Mouse (Mus musculus) stomach, embryonic 15.5 days (tissue): ENCODE data around the gene Nrip3. TPM values are rescaled to one million over a fixed set of nuclear protein-coding genes. Genes with fewer than 3 reads are reported as not detected.

ENCODE experiments used
- ATAC-seq: fragments of 200-750 bp; cut with Nextera tagmentation; 2 replicates; pipeline ENCODE4 v1.8.0; 2017; ENCODE audit warnings: low read depth, moderate number of reproducible peaks, moderate TSS enrichment; ENCODE audit not compliant: insufficient read depth, low FRiP score
- H3K27ac ChIP-seq: fragments of 300-500 bp; sonication (generic); 2 replicates; pipeline ENCODE4 v1.5.1; 2015; ENCODE audit warnings: mild to moderate bottlenecking, inconsistent platforms
- H3K27me3 ChIP-seq: fragments of 300-500 bp; sonication (generic); replicated peaks from 2 replicates; pipeline ENCODE4 v1.6.1; 2015; ENCODE audit warnings: inconsistent platforms
- H3K36me3 ChIP-seq: fragments of 300-500 bp; sonication (generic); 2 replicates; pipeline ENCODE4 v1.6.1; 2015; ENCODE audit warnings: inconsistent platforms
- H3K4me1 ChIP-seq: fragments of 300-500 bp; sonication (generic); 2 replicates; pipeline ENCODE4 v1.6.1; 2015; ENCODE audit warnings: inconsistent platforms
- H3K4me2 ChIP-seq: fragments of 300-500 bp; sonication (generic); 2 replicates; pipeline ENCODE4 v1.6.1; 2015; ENCODE audit warnings: mild to moderate bottlenecking, inconsistent platforms
- H3K4me3 ChIP-seq: fragments of 300-500 bp; sonication (generic); replicated peaks from 2 replicates; pipeline ENCODE4 v1.5.1; 2015; ENCODE audit warnings: inconsistent platforms
- H3K9ac ChIP-seq: fragments of 300-500 bp; sonication (generic); 2 replicates; pipeline ENCODE4 v1.6.1; 2015; ENCODE audit warnings: inconsistent platforms
- H3K9me3 ChIP-seq: fragments of 300-500 bp; sonication (generic); 2 replicates; pipeline ENCODE4 v1.6.1; 2016; ENCODE audit warnings: inconsistent platforms
- WGBS: fragments of 180-500 bp; shearing (Covaris S2); methylation state at CpG from one replicate; pipeline ENCODE4 v1.1.7; 2015; 5-methylcytosine and 5-hydroxymethylcytosine counted together
- polyA plus RNA-seq: library from polyadenylated mRNA; unstranded; fragments of >200 nt; fragmentation: Nextera tagmentation; extraction: Ambion mirVana; gene quantifications from 2 replicates; pipeline ENCODE4 v1.2.1, GENCODE M21; 2015

The Nrip3 gene
- polyA plus RNA-seq, 1 experiment from 2014 or later, result 0.95 TPM

GRCm38 (mm10) chr7:109764009-109764408 lies 17.8 kb downstream of the Nrip3 start:
- no peaks in the 10 kb centered on the region for H3K36me3 ChIP-seq
- H3K4me2 ChIP-seq, result no peak overlapping the region
- WGBS, result 73% methylated on average over 2 of the region's 2 CpGs
- ATAC-seq, result no peak
- no peak overlapping the region for H3K9ac ChIP-seq
- H3K9me3 ChIP-seq, result no peaks in the 10 kb centered on the region
- H3K27ac ChIP-seq, result no peak overlapping the region
- H3K4me3 ChIP-seq, result no peak overlapping the region
- H3K27me3 ChIP-seq, result no peaks in the 10 kb centered on the region
- no peaks in the 10 kb centered on the region for H3K4me1 ChIP-seq

GRCm38 (mm10) chr7:109756291-109756690 lies 25.5 kb downstream of the Nrip3 start:
- Histone ChIP-seq H3K9me3 (no peaks in the 10 kb centered on the region), H3K4me3 (no peak overlapping the region), H3K4me2 (no peak overlapping the region), H3K27me3 (no peaks in the 10 kb centered on the region), H3K4me1 (peaks cover 5% of the 10 kb centered on the region), H3K36me3 (no peaks in the 10 kb centered on the region), H3K27ac (no peak overlapping the region), H3K9ac (no peak overlapping the region)
- ATAC-seq, result no peak
- 88% methylated on average over 3 of the region's 3 CpGs for WGBS

DNA sequence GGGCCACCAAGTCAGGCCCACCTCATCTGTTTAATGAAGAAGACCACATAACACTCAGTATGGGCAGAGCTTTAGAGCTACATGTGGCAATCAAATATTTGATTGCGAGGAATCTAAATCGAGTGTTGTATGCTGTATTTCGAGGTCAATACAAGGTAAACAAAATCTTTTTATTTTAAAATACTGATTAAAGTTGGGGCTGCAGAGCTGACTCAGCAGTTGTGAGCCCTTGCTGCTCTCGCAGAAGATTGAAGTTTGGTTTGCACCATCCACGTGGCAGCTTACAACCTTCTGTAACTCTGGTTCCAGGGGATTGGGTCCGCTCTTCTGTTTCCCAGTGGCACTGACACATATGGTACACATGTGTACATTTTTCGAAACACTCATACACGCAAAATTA lies 27.8 kb downstream of the Nrip3 start:
- peaks cover 5% of the 10 kb centered on the region for H3K36me3 ChIP-seq
- WGBS, result 87% methylated on average over 8 of the region's 8 CpGs
- H3K27ac ChIP-seq, result no peak overlapping the region
- H3K4me3 ChIP-seq, result no peak overlapping the region
- peaks cover 5% of the 10 kb centered on the region for H3K4me1 ChIP-seq
- H3K4me2 ChIP-seq, result no peak overlapping the region
- no peaks in the 10 kb centered on the region for H3K9me3 ChIP-seq
- no peak for ATAC-seq
- no peak overlapping the region for H3K9ac ChIP-seq
- H3K27me3 ChIP-seq, result no peaks in the 10 kb centered on the region

DNA sequence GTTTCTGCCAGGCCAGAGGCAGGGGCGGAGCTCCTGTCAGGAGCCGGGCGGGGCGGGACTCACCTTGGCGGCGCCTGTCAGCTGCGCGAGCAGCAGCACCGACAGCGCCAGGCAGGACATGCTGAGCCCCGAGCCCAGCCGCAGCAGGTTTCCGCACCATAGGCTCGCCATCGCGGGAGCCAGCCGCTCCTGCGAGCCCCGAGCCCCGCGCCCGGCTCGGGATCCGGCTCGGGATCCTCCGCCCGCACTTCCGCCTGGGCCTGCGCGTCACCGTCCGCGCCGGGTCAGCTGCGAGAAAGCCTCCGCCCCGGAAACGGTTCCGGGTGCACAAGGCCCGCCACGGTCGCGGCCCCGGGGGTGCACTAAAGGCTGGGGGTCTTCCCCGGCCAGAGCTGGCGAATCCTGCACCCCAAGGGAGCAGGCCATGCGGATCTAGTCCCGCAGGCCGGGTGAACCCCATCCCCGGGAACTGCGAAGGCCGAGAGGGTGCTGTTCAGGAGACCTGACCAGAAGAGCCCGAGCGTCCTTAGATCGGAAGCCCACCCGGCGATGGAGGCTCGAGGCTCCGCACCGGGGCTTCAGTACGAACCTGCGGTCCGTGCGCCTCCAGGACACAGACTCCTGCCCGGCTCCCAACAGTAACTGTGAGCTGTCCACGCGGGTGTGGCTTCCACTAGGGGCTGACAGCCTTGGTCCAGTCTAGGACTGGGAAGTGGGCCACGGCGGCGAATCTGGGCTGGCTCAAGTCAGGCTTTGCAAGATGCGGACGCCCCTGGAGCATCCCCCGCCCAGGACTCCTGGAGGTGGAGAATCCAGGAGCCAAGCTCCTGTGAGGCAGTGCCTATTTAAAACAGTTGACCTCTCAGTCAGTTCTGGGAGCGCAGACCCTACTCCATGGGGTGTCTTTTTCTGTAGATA lies 29.6 kb downstream of the Nrip3 start, which contains the start of gene Tmem9b:
Gene Tmem9b (minus strand): TSS at position 868 of the 918 bp plus-strand sequence.
- H3K36me3 ChIP-seq, result peaks cover 7% of the 10 kb centered on the region
- peak; percentile 86 for ATAC-seq
- H3K4me1 ChIP-seq, result peaks cover 5% of the 10 kb centered on the region
- no peaks in the 10 kb centered on the region for H3K27me3 ChIP-seq
- peak within 1 kb of the TSS; percentile 92 for H3K4me3 ChIP-seq
- peak within 1 kb of the TSS; percentile 92 for H3K4me2 ChIP-seq
- H3K27ac ChIP-seq, result peak within 1 kb of the TSS; percentile 92
- peak within 1 kb of the TSS; percentile 81 for H3K9ac ChIP-seq
- under 1% methylated on average over 72 of the region's 74 CpGs for WGBS
- H3K9me3 ChIP-seq, result no peaks in the 10 kb centered on the region

DNA sequence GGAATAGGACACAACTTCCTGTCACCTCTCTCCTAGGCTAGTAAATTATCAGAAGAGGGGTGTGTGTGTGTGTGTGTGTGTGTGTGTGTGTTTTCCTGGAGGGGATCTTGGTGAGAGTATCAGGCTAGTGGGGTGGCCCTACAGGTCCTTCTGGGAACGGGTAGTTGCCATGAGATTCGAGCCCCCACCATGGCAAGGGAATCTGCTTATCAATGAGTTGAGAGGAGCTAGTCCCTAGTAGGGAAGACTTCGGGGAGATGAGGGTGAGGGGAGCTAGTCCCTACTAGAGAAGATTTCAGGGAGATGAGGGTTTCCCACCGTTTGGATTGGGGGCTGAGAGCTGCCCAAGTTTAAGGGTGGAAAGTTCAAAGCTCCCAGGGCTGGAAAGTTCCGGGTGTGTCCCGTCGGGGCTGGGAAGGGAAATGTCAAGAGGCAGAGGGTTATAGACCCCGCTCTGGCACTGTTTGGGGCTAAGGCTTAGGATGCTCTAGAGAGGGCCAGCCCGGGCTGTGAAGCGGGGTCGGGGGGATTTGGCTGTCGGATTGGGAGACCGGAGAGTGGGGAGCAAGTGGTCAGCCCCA lies 30.3 kb downstream of the Nrip3 start:
- Histone ChIP-seq H3K4me2 (peak overlapping the region; percentile 92), H3K4me1 (peaks cover 5% of the 10 kb centered on the region), H3K9ac (peak overlapping the region; percentile 81), H3K27ac (peak overlapping the region; percentile 92), H3K4me3 (peak overlapping the region; percentile 92), H3K9me3 (no peaks in the 10 kb centered on the region), H3K27me3 (no peaks in the 10 kb centered on the region), H3K36me3 (peaks cover 7% of the 10 kb centered on the region)
- WGBS, result 2% methylated on average over 13 of the region's 13 CpGs
- ATAC-seq, result no peak; the same call in 1 of the 2 replicates

- no peak for ATAC-seq
- 48% methylated on average over 1 of the region's 1 CpGs for WGBS
- no peak overlapping the region for H3K27ac ChIP-seq
- peaks cover 23% of the 10 kb centered on the region for H3K36me3 ChIP-seq
- no peaks in the 10 kb centered on the region for H3K9me3 ChIP-seq
- H3K27me3 ChIP-seq, result no peaks in the 10 kb centered on the region
- H3K9ac ChIP-seq, result no peak overlapping the region
- no peak overlapping the region for H3K4me3 ChIP-seq
- no peak overlapping the region for H3K4me2 ChIP-seq
- H3K4me1 ChIP-seq, result no peaks in the 10 kb centered on the region; the same call in 1 of the 2 replicates
Measured at GRCm38 (mm10) chr7:109747747-109748146, 34.1 kb downstream of the Nrip3 start.

DNA sequence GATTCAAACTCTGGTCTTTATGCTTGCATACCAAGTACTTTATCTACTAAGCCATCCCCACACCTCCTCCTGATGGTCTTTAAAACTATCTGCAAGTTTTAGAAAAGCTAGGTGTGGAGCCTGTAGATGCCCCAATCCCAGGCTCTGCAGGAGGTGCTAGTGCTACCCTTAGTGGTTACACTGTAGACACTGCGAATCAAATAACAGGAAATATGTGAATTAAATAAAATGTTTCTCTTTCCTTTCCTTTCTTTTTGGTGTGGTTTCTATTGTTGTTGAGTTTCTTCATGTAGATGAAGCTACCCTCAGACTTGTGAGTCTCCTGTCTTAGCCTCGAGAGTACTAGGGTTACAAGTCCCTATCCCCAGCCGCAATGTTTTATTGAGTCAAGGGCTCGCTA lies 40.1 kb downstream of the Nrip3 start:
- Histone ChIP-seq H3K9me3 (no peaks in the 10 kb centered on the region), H3K9ac (no peak overlapping the region), H3K27me3 (no peaks in the 10 kb centered on the region), H3K4me1 (no peaks in the 10 kb centered on the region), H3K4me2 (no peak overlapping the region), H3K4me3 (no peak overlapping the region), H3K27ac (no peak overlapping the region), H3K36me3 (peaks cover 16% of the 10 kb centered on the region)
- no peak for ATAC-seq
- WGBS, result 83% methylated on average over 4 of the region's 4 CpGs

DNA sequence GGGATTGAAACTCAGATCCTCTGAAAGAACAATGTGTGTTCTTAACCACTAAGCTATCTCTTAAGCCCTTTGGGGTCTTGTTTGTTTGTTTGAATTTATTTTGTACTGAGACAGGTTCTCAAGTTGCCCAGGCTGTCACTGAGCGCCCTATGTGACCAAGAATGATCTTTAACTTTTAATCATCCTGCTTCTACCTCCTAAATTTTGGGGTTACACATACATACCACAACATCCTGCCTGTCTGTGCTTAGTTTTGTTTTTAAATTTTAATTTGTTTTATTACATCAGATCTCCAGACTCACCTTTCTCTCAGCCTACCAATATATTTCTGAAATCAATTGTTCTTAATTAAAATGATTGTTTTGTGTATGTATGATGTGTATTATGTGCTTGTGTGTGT lies 40.8 kb downstream of the Nrip3 start:
- no peak for ATAC-seq
- no peaks in the 10 kb centered on the region for H3K9me3 ChIP-seq
- H3K36me3 ChIP-seq, result peaks cover 15% of the 10 kb centered on the region
- H3K27me3 ChIP-seq, result no peaks in the 10 kb centered on the region
- H3K4me1 ChIP-seq, result no peaks in the 10 kb centered on the region
- H3K4me2 ChIP-seq, result no peak overlapping the region
- H3K27ac ChIP-seq, result peak overlapping the region; percentile 83
- 97% methylated on average over 1 of the region's 1 CpGs for WGBS
- no peak overlapping the region for H3K9ac ChIP-seq
- H3K4me3 ChIP-seq, result no peak overlapping the region

- no peak overlapping the region for H3K9ac ChIP-seq
- 47% methylated on average over 5 of the region's 5 CpGs for WGBS
- H3K9me3 ChIP-seq, result no peaks in the 10 kb centered on the region
- H3K27me3 ChIP-seq, result no peaks in the 10 kb centered on the region
- H3K4me3 ChIP-seq, result no peak overlapping the region
- H3K4me2 ChIP-seq, result no peak overlapping the region
- H3K36me3 ChIP-seq, result peaks cover 7% of the 10 kb centered on the region; the same call in 1 of the 2 replicates
- ATAC-seq, result peak; percentile 91
- H3K27ac ChIP-seq, result peak overlapping the region; percentile 83
- H3K4me1 ChIP-seq, result no peaks in the 10 kb centered on the region
Measured at GRCm38 (mm10) chr7:109739822-109740370, 41.9 kb downstream of the Nrip3 start.

GRCm38 (mm10) chr7:109734806-109735205 lies 47.0 kb downstream of the Nrip3 start:
- Histone ChIP-seq H3K9ac (no peak overlapping the region), H3K4me3 (no peak overlapping the region), H3K9me3 (no peaks in the 10 kb centered on the region), H3K4me1 (no peaks in the 10 kb centered on the region), H3K27ac (no peak overlapping the region), H3K36me3 (no peaks in the 10 kb centered on the region), H3K27me3 (no peaks in the 10 kb centered on the region), H3K4me2 (no peak overlapping the region)
- 74% methylated on average over 4 of the region's 4 CpGs for WGBS
- no peak for ATAC-seq

GRCm38 (mm10) chr7:109731626-109732025 lies 50.2 kb downstream of the Nrip3 start, which contains the start of gene Ascl3:
TSS of gene Ascl3 (minus strand) at chr7:109731726.
- Histone ChIP-seq H3K9ac (no peak within 1 kb of the TSS), H3K4me2 (no peak within 1 kb of the TSS), H3K4me3 (no peak within 1 kb of the TSS), H3K36me3 (no peaks in the 10 kb centered on the region), H3K9me3 (no peaks in the 10 kb centered on the region), H3K4me1 (0 out of 2 replicates have a peak, but pooled peaks cover 4% of the 10 kb centered on the region), H3K27me3 (no peaks in the 10 kb centered on the region), H3K27ac (0 out of 2 replicates have a peak within 1 kb of the TSS, but pooled peaks have one; percentile 3)
- WGBS, result 85% methylated on average over 5 of the region's 5 CpGs
- no peak for ATAC-seq

DNA sequence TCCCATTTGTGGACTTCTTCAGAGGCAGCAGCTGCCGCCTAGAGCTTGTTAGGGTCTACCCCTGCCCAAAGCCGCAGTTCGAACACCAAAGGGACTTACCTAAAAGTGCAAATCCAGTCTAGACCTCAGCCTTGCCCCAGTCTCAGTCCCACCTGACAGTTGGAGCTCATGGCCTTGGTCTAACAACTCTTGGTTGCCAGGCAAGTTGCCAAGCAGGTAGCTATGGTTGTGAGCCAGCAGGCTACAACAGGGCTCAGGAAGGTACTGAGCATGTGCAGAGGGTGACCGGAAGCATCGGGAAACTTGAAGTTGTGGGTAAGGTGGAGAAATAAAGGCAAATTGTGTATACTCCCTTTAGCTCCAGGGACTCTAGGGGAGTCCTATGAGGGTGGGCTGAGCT lies 58.1 kb downstream of the Nrip3 start, which contains the start of gene BC051019:
Gene BC051019 (minus strand): TSS at position 154 of the 400 bp plus-strand sequence.
- Histone ChIP-seq H3K27ac (no peak within 1 kb of the TSS), H3K4me1 (no peaks in the 10 kb centered on the region), H3K9me3 (no peaks in the 10 kb centered on the region), H3K4me3 (no peak within 1 kb of the TSS), H3K9ac (no peak within 1 kb of the TSS), H3K36me3 (no peaks in the 10 kb centered on the region), H3K4me2 (no peak within 1 kb of the TSS), H3K27me3 (no peaks in the 10 kb centered on the region)
- ATAC-seq, result no peak
- 88% methylated on average over 5 of the region's 5 CpGs for WGBS
